Mouse (Mus musculus): ENCODE data around the gene Zc3h10. TPM values are rescaled to one million over a fixed set of nuclear protein-coding genes. Genes with fewer than 3 reads are reported as not detected.
A peak's percentile ranks its signal among the peaks of the same experiment; 100 is the strongest.
"Not testable (repeated sequence)": the region's sequence is repeated elsewhere in the genome, so short reads cannot be mapped to it uniquely, and the experiment has no call there.

The Zc3h10 gene
- polyA plus RNA-seq, 1 experiment = 6.0 TPM

GRCm38 (mm10) chr10:128556963-128557362 lies 9.4 kb upstream of the Zc3h10 start:
- Histone ChIP-seq H3K4me3 (ENCODE audit: insufficient read depth, low read length) (no peak overlapping the region), H3K4me1 (ENCODE audit: control insufficient read depth, insufficient read depth, low read length) (no peaks in the 10 kb centered on the region), H3K27ac (ENCODE audit: insufficient read depth, low read length) (no peak overlapping the region)
- TF ChIP-seq POLR2A (IDR thresholded peaks at IDR 0.05; ENCODE audit: low read depth, low read length) = no peak
- no peak for TF ChIP-seq CTCF (IDR thresholded peaks at IDR 0.05; ENCODE audit: borderline replicate concordance, insufficient read depth, low read length)

- Histone ChIP-seq H3K4me3 (ENCODE audit: insufficient read depth, low read length) (no peak overlapping the region), H3K27ac (ENCODE audit: insufficient read depth, low read length) (no peak overlapping the region), H3K4me1 (ENCODE audit: control insufficient read depth, insufficient read depth, low read length) (no peaks in the 10 kb centered on the region)
- TF ChIP-seq POLR2A (IDR thresholded peaks at IDR 0.05; ENCODE audit: low read depth, low read length) (no peak), CTCF (IDR thresholded peaks at IDR 0.05; ENCODE audit: borderline replicate concordance, insufficient read depth, low read length) (no peak)
These were observed 8.7 kb upstream of the Zc3h10 start for GRCm38 (mm10) chr10:128556286-128556685.

GRCm38 (mm10) chr10:128555567-128555966 lies 8.0 kb upstream of the Zc3h10 start:
- not testable (repeated sequence) for H3K4me3 ChIP-seq (ENCODE audit: insufficient read depth, low read length); H3K4me1 ChIP-seq (ENCODE audit: control insufficient read depth, insufficient read depth, low read length); H3K27ac ChIP-seq (ENCODE audit: insufficient read depth, low read length)

- H3K27ac ChIP-seq (ENCODE audit: insufficient read depth, low read length) = not testable (repeated sequence)
These were observed 2.7 kb upstream of the Zc3h10 start for GRCm38 (mm10) chr10:128550144-128550823.

DNA sequence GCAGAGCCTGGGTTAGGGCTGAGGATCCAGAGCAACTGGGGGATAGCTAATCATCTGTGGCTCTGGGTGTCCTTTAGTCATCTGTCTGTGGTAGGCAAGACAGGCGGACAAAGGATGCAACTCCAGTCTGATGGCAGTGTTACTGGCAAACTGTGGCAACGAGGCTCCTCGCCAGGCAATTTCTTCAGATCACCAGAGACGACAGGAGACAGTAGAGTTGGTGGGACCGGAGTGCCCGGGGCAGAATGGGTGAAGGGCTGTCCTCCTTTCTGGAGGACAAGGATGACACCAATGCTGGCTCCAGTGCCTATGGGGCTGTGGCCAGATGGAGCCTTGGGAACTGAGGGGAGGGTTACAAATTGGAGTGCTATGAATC lies 2.1 kb upstream of the Zc3h10 start:
- H3K27ac ChIP-seq (ENCODE audit: insufficient read depth, low read length); H3K4me3 ChIP-seq (ENCODE audit: insufficient read depth, low read length): not testable (repeated sequence)

More at GRCm38 (mm10) chr10:128550144-128550823, 2.7 kb upstream of the Zc3h10 start:
- not testable (repeated sequence) for H3K4me1 ChIP-seq (ENCODE audit: control insufficient read depth, insufficient read depth, low read length); H3K4me3 ChIP-seq (ENCODE audit: insufficient read depth, low read length)

GRCm38 (mm10) chr10:128548947-128549681 lies 1.5 kb upstream of the Zc3h10 start, which contains the start of gene Rpl41:
Gene Rpl41 (minus strand): TSS chr10:128549305.
- Histone ChIP-seq H3K4me3 (ENCODE audit: insufficient read depth, low read length) (peak within 1 kb of the TSS; percentile 77), H3K27ac (ENCODE audit: insufficient read depth, low read length) (peak within 1 kb of the TSS; percentile 92), H3K4me1 (ENCODE audit: control insufficient read depth, insufficient read depth, low read length) (peaks cover 2% of the 10 kb centered on the region; the same call in 1 of the 2 replicates)
- TF ChIP-seq POLR2A (IDR thresholded peaks at IDR 0.05; ENCODE audit: low read depth, low read length) (peak; percentile 100), CTCF (IDR thresholded peaks at IDR 0.05; ENCODE audit: borderline replicate concordance, insufficient read depth, low read length) (no peak)

More for the DNA sequence above, 2.1 kb upstream of the Zc3h10 start:
- H3K4me1 ChIP-seq (ENCODE audit: control insufficient read depth, insufficient read depth, low read length) = not testable (repeated sequence)

DNA sequence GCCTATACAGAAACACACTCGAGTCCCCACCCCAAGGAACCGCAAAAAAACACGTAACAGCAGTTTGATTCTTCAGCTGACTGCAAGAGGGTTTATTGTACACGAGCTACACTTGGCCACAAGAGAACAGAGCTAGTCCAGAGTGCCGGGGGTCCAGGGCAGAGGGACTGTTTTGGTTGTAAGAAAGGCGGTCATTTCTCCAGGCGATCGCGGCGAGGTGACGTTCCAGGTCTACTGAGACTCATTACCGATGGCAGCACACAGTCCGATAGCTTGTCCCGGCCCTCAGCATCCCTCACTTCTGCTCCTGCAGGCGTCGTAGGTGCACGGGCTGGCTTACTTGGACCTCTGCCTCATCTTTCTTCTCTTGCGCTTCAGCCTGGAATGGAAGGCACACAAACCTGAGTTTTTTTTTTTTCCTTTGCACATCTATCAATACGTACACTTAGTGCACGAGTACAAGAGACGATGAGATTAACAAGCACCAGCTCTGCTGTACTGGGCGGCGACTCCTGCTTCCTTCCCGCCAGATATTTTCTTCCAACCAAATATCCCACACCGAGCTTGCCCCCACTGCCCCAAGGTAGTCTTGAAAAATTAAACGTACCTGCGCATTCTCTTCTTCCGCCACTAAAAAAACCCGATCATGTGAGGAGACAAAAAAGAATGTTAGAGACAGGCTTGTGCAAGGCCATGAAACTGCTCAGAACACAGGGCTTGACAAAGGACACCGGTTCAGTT lies 647 bp upstream of the Zc3h10 start:
- H3K4me1 ChIP-seq (ENCODE audit: control insufficient read depth, insufficient read depth, low read length) = not testable (repeated sequence)
- Histone ChIP-seq H3K27ac (ENCODE audit: insufficient read depth, low read length) (peak overlapping the region; percentile 92), H3K4me3 (ENCODE audit: insufficient read depth, low read length) (peak overlapping the region; percentile 77)

GRCm38 (mm10) chr10:128546787-128547186 lies 787 bp downstream of the Zc3h10 start:
- no peak for TF ChIP-seq POLR2A (IDR thresholded peaks at IDR 0.05; ENCODE audit: low read depth, low read length)
- TF ChIP-seq CTCF (IDR thresholded peaks at IDR 0.05; ENCODE audit: borderline replicate concordance, insufficient read depth, low read length) = no peak

DNA sequence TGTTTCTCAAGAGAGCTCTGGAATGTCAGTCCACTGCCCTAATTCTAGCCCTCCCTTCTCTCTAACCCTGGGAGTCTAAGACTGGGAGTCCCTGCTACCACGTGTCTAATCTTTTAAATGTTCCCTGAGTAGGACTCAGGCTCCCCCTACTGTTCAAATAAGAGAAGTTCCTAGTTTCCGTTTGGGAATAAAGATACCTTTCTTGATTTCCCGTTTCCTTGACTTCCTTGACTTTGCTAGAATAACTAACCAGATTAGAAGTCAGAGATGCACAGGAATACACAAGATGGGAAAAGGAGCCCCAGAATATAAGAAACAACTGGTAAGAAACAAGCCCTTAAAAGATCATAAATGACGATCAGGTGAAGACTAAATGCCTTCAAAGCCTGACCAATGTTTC lies 1.2 kb downstream of the Zc3h10 start:
- Histone ChIP-seq H3K4me1 (ENCODE audit: control insufficient read depth, insufficient read depth, low read length) (peaks cover 2% of the 10 kb centered on the region; the same call in 1 of the 2 replicates), H3K27ac (ENCODE audit: insufficient read depth, low read length) (peak overlapping the region; percentile 87; the same call in 1 of the 2 replicates), H3K4me3 (ENCODE audit: insufficient read depth, low read length) (peak overlapping the region; percentile 77)
- TF ChIP-seq POLR2A (IDR thresholded peaks at IDR 0.05; ENCODE audit: low read depth, low read length) = no peak
- no peak for TF ChIP-seq CTCF (IDR thresholded peaks at IDR 0.05; ENCODE audit: borderline replicate concordance, insufficient read depth, low read length)

More at GRCm38 (mm10) chr10:128546787-128547186, 787 bp downstream of the Zc3h10 start:
- H3K4me3 ChIP-seq (ENCODE audit: insufficient read depth, low read length) = peak overlapping the region; percentile 77
- H3K4me1 ChIP-seq (ENCODE audit: control insufficient read depth, insufficient read depth, low read length) = peaks cover 2% of the 10 kb centered on the region; the same call in 1 of the 2 replicates
- H3K27ac ChIP-seq (ENCODE audit: insufficient read depth, low read length) = peak overlapping the region; percentile 87

DNA sequence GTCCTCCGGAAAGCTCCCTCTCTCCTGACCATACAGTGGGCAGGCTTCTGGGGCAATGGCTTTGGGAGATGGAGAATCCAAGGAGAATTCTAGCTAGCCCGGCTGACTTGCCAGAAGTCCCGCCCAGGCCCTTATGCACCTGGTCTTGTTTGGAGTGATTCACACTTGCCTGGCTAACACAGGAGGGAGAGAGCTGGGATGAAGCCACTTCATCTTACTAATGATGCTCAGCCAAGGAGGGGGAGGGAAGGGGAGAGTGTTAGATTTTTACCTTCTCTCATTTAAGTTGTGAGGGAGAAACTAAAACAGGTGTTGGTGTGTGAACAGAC lies 2.0 kb downstream of the Zc3h10 start:
- TF ChIP-seq CTCF (IDR thresholded peaks at IDR 0.05; ENCODE audit: borderline replicate concordance, insufficient read depth, low read length) = no peak
- no peak for TF ChIP-seq POLR2A (IDR thresholded peaks at IDR 0.05; ENCODE audit: low read depth, low read length)
- no peak overlapping the region for H3K27ac ChIP-seq (ENCODE audit: insufficient read depth, low read length)
- H3K4me3 ChIP-seq (ENCODE audit: insufficient read depth, low read length) = no peak overlapping the region
- peaks cover 2% of the 10 kb centered on the region; the same call in 1 of the 2 replicates for H3K4me1 ChIP-seq (ENCODE audit: control insufficient read depth, insufficient read depth, low read length)

All from embryonic fibroblast, embryonic 13.5 days (primary cell).